Mouse (Mus musculus) monocyte, adult 59 days (primary cell): ENCODE measurements around the gene Vmn1r194. TPM values are rescaled to one million over a fixed set of nuclear protein-coding genes. Genes with fewer than 3 reads are reported as not detected.

Source experiments
- total RNA-seq, 2 experiments: library from RNA; stranded (reverse); gene quantifications; one replicate each; pipeline ENCODE4 v1.2.4; 2023

The Vmn1r194 gene
- not detected for total RNA-seq

GRCm38 (mm10) chr13:22243915-22244314, at the start of gene Vmn1r194:
TSS of gene Vmn1r194 (plus strand) at chr13:22244215.

GRCm38 (mm10) chr13:22223060-22223459, 21.0 kb upstream of the Vmn1r194 start, which contains the start of gene Vmn1r193:
TSS of gene Vmn1r193 (minus strand) at chr13:22223160.

GRCm38 (mm10) chr13:22270222-22270621, 26.2 kb downstream of the Vmn1r194 start, which contains the start of gene Vmn1r195:
TSS of gene Vmn1r195 (plus strand) at chr13:22270522.

DNA sequence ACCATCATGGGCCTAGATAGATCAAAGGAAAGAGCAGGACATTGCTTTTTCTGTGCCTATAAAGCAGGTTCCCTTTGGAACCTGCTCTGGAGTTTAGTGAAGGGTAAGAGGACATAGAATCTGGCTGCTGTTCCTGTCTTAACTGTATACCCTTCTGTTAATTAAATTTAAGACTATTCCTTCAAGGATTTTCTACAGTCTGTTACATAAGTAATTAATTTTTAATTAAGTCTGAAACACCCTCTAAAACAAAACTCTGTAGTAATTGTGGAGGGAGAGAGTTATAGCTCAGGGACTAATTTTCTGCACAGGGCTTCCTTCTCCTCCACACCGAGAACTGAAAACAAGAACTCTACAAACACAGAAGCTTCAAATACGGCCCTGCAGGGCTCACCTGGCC, 45.6 kb downstream of the Vmn1r194 start, which contains the start of gene Vmn1r196:
TSS of gene Vmn1r196 (plus strand) at position 301 of the 400 bp plus-strand sequence.

Other genes with a start within 250 kb of the Vmn1r194 start
- not detected for gene Prss16, start 234.5 kb upstream of the Vmn1r194 start, total RNA-seq
- gene Hist1h2ah, start 208.6 kb upstream of the Vmn1r194 start, total RNA-seq: 10 to 100 TPM in 1 of 2 experiments, 1 to 10 TPM in 1; 6.2 to 21.1 TPM
- 10 to 100 TPM; 41.1 to 44.2 TPM for gene Hist1h2bk, start 208.3 kb upstream of the Vmn1r194 start, total RNA-seq
- 100 to 1,000 TPM in 1 of 2 experiments, 10 to 100 TPM in 1; 97.7 to 127 TPM for gene Hist1h4i, start 202.9 kb upstream of the Vmn1r194 start, total RNA-seq
- 10 to 100 TPM; 48.0 to 57.6 TPM for gene Hist1h2ag, start 201.3 kb upstream of the Vmn1r194 start, total RNA-seq
- gene Hist1h2bj, start 201.0 kb upstream of the Vmn1r194 start, total RNA-seq: 10 to 100 TPM; 87.4 to 91.5 TPM
- not detected for gene Vmn1r188, start 159.8 kb upstream of the Vmn1r194 start, total RNA-seq
- not detected for gene Vmn1r189, start 138.4 kb upstream of the Vmn1r194 start, total RNA-seq
- gene Vmn1r191, start 60.2 kb upstream of the Vmn1r194 start, total RNA-seq: not detected
- not detected for gene Vmn1r192, start 53.1 kb upstream of the Vmn1r194 start, total RNA-seq
- gene Vmn1r193, start 21.1 kb upstream of the Vmn1r194 start, total RNA-seq: not detected
- gene Vmn1r195, start 26.3 kb downstream of the Vmn1r194 start, total RNA-seq: not detected
- gene Vmn1r196, start 45.7 kb downstream of the Vmn1r194 start, total RNA-seq: not detected
- gene Vmn1r197, start 80.4 kb downstream of the Vmn1r194 start, total RNA-seq: not detected
- not detected for gene Vmn1r198, start 106.1 kb downstream of the Vmn1r194 start, total RNA-seq
- not detected for gene Vmn1r199, start 135.6 kb downstream of the Vmn1r194 start, total RNA-seq
- gene Vmn1r200, start 146.2 kb downstream of the Vmn1r194 start, total RNA-seq: not detected
- gene Vmn1r201, start 227.7 kb downstream of the Vmn1r194 start, total RNA-seq: not detected